Mouse (Mus musculus) frontal cortex, postnatal 25 days (tissue): ENCODE results near the gene Rcor2.

Source experiments
- DNase-seq, 2 experiments: peaks; one replicate each; pipeline ENCODE4 v3.0.0; 2022; ENCODE audit warnings: low spot score in 2 of 2

The Rcor2 gene

GRCm38 (mm10) chr19:7294098-7294876, 27.2 kb downstream of the Rcor2 start:
- DNase-seq = no peak

- DNase-seq = no peak
Measured at GRCm38 (mm10) chr19:7295071-7295658, 28.0 kb downstream of the Rcor2 start.

GRCm38 (mm10) chr19:7295959-7296358, 28.8 kb downstream of the Rcor2 start:
- no peak for DNase-seq

GRCm38 (mm10) chr19:7299052-7299451, 31.9 kb downstream of the Rcor2 start:
- peak in 1 of 2 experiments; percentile 51 for DNase-seq

- DNase-seq = no peak
Measured at GRCm38 (mm10) chr19:7300078-7300477, 33.0 kb downstream of the Rcor2 start.

GRCm38 (mm10) chr19:7301647-7302492, 34.7 kb downstream of the Rcor2 start:
- DNase-seq = no peak

- no peak for DNase-seq
Measured at GRCm38 (mm10) chr19:7302493-7302797, 35.3 kb downstream of the Rcor2 start.

GRCm38 (mm10) chr19:7303796-7304195, 36.7 kb downstream of the Rcor2 start:
- DNase-seq = no peak

- DNase-seq = no peak
Measured at GRCm38 (mm10) chr19:7304801-7305200, 37.7 kb downstream of the Rcor2 start.

- no peak for DNase-seq
Measured at GRCm38 (mm10) chr19:7305380-7306310, 38.5 kb downstream of the Rcor2 start.

- no peak for DNase-seq
Measured at GRCm38 (mm10) chr19:7306968-7307367, 39.8 kb downstream of the Rcor2 start.

GRCm38 (mm10) chr19:7307995-7308770, 41.1 kb downstream of the Rcor2 start:
- DNase-seq = no peak

GRCm38 (mm10) chr19:7309738-7310330, 42.7 kb downstream of the Rcor2 start:
- DNase-seq = no peak

- no peak for DNase-seq
Measured at GRCm38 (mm10) chr19:7310704-7311103, 43.6 kb downstream of the Rcor2 start.

- DNase-seq = no peak
Measured at GRCm38 (mm10) chr19:7311306-7311705, 44.2 kb downstream of the Rcor2 start.

- no peak for DNase-seq
Measured at GRCm38 (mm10) chr19:7313660-7314059, 46.5 kb downstream of the Rcor2 start.

GRCm38 (mm10) chr19:7314976-7315586, 48.0 kb downstream of the Rcor2 start:
- DNase-seq = no peak

GRCm38 (mm10) chr19:7315587-7315984, 48.5 kb downstream of the Rcor2 start:
- no peak for DNase-seq

- no peak for DNase-seq
Measured at GRCm38 (mm10) chr19:7316822-7317221, 49.7 kb downstream of the Rcor2 start.

GRCm38 (mm10) chr19:7317716-7318115, 50.6 kb downstream of the Rcor2 start:
- DNase-seq = no peak
